ENCODE assay signal across 10 mouse cellular contexts in the genomic region with DNA sequence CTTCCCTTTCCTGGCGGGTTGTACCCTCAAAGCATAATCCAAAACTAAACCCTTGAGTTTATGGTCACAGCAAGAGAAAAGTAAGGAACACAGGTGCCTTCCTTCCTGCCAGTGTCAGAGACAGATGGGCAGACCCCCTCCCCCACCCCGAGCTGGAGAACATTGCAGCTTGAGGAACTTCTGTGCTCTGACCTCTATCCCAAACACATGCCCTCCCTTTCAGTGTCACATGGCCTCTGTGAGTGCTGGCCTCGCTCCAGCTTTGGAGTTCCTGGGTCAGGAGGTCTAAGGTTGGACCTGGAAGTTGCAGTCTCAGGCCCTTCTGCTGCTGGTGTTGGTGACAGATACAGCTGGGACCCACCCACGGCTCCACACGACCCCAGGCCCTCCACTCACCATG. TPM values are rescaled to one million over a fixed set of nuclear protein-coding genes. Genes with fewer than 3 reads are reported as not detected.
DNase-seq lines count a peak whose midpoint lies in the region; ATAC-seq lines count a peak whose summit lies in the region.
"Had no signal": no experiment of that assay in that cellular context is flagged by ENCODE, and none has a peak within 500 bp of the region (broad histone marks: within the 10 kb centered on the region; RNA-seq: fewer than 3 reads in every experiment).

No protein-coding gene starts in this region.

- H3K4me3 ChIP-seq in forebrain, embryonic 16.5 days (replicated peaks; ENCODE audit: low read length), result no peak overlapping the region
- H3K4me3 ChIP-seq: erythroblast, embryonic 14.5 days; limb, embryonic 12.5 days had no signal

- H3K36me3 ChIP-seq in forebrain, embryonic 16.5 days (ENCODE audit: control insufficient read depth, insufficient read depth), result no peaks in the 10 kb centered on the region
- H3K36me3 ChIP-seq: limb, embryonic 12.5 days had no signal

- H3K4me1 ChIP-seq in forebrain, embryonic 16.5 days (replicated peaks; ENCODE audit: control insufficient read depth, insufficient read depth, low read length), result no peaks in the 10 kb centered on the region

- no peak overlapping the region for H3K4me2 ChIP-seq in forebrain, embryonic 16.5 days (ENCODE audit: low read length)
- H3K4me2 ChIP-seq: limb, embryonic 12.5 days had no signal

- H3K9me3 ChIP-seq in forebrain, embryonic 16.5 days (ENCODE audit: control insufficient read depth, low read length), result no peaks in the 10 kb centered on the region
- H3K9me3 ChIP-seq: limb, embryonic 12.5 days had no signal

- H3K27ac ChIP-seq in forebrain, embryonic 16.5 days (ENCODE audit: low read length), result no peak overlapping the region
- H3K27ac ChIP-seq: limb, embryonic 12.5 days had no signal

- ATAC-seq in forebrain, embryonic 16.5 days, result no peak

- DNase-seq in gastrocnemius, postnatal 10 days, result peak; percentile 29
- no peak for DNase-seq in gastrocnemius, postnatal 4 days (ENCODE audit: low spot score in 2 of 2)
- DNase-seq in adrenal gland, postnatal 14 days, result peak; percentile 67
- DNase-seq in kidney, adult 9 months, result peak; percentile 78
- peak; percentile 86 for DNase-seq in lung, postnatal 36 days
- no peak for DNase-seq in cerebellum, adult 9-10 months
- DNase-seq in frontal cortex, adult 2 months (ENCODE audit: extremely low spot score in 1 of 2, low spot score in 1 of 2), result no peak

- H3K9ac ChIP-seq in forebrain, embryonic 16.5 days (replicated peaks; ENCODE audit: low read depth, low read length), result no peak overlapping the region
- H3K9ac ChIP-seq: limb, embryonic 12.5 days had no signal

- H3K27me3 ChIP-seq in forebrain, embryonic 16.5 days (replicated peaks; ENCODE audit: control insufficient read depth, insufficient read depth, low read length), result no peaks in the 10 kb centered on the region
- H3K27me3 ChIP-seq: limb, embryonic 12.5 days had no signal

- WGBS in forebrain, embryonic 16.5 days, result 85% methylated on average over 5 of the region's 5 CpGs

RNA-seq across cellular contexts. Expression of a gene that starts 14.2 kb away (rescaled TPM):
- 10 to 100 TPM; 16.9 to 25.0 TPM for total RNA-seq in gastrocnemius, postnatal 10 days (2021)
- 10 to 100 TPM; 39.2 to 41.4 TPM for total RNA-seq in gastrocnemius, postnatal 4 days (2021)
- 25.6 and 26.2 TPM in 2 replicates for total RNA-seq in adrenal gland, postnatal 14 days (2021)
- 36.6 and 37.5 TPM in 2 replicates for polyA plus RNA-seq in forebrain, embryonic 16.5 days (2015; fragmentation: Nextera tagmentation; extraction: Ambion mirVana)
- 2.5 and 2.9 TPM in 2 replicates for polyA plus RNA-seq in frontal cortex, adult 2 months (2012; rRNA removed)

RNA-seq across cellular contexts. Expression of a gene that starts 46.4 kb away (rescaled TPM):
- 1,000 to 10,000 TPM; 1,829 to 1,854 TPM for total RNA-seq in gastrocnemius, postnatal 10 days (2021)
- 1,000 to 10,000 TPM; 2,037 to 2,325 TPM for total RNA-seq in gastrocnemius, postnatal 4 days (2021)
- total RNA-seq in adrenal gland, postnatal 14 days (2021), result 1,575 and 2,047 TPM in 2 replicates
- 804 and 844 TPM in 2 replicates for polyA plus RNA-seq in forebrain, embryonic 16.5 days (2015; fragmentation: Nextera tagmentation; extraction: Ambion mirVana)
- polyA plus RNA-seq in frontal cortex, adult 2 months (2012; rRNA removed), result 3,748 and 3,865 TPM in 2 replicates

Comparison
In these comparisons a context has a peak if more than half of its experiments do, and no peak if none do; other contexts are left out.
1. DNase-seq: peak in gastrocnemius, postnatal 10 days (single experiment), adrenal gland, postnatal 14 days (single experiment), kidney, adult 9 months (single experiment) and lung, postnatal 36 days (single experiment); none in gastrocnemius, postnatal 4 days (0 of 2), cerebellum, adult 9-10 months (single experiment) and frontal cortex, adult 2 months (0 of 2).